Mouse (Mus musculus) liver, postnatal 0 days (tissue): ENCODE data around the gene Ccser1. TPM values are rescaled to one million over a fixed set of nuclear protein-coding genes. Genes with fewer than 3 reads are reported as not detected.

Source experiments
- ATAC-seq: fragments of 200-750 bp; cut with Nextera tagmentation; 2 replicates; pipeline ENCODE4 v1.8.0; 2017; ENCODE audit warnings: mild to moderate bottlenecking, moderate library complexity
- DNase-seq: peaks from one replicate; pipeline ENCODE4 v3.0.0-alpha.2; 2016
- H3K27ac ChIP-seq: fragments of 300-500 bp; sonication (generic); 2 replicates; pipeline ENCODE4 v1.5.1; 2014; ENCODE audit warnings: antibody characterized with exemption, moderate library complexity, mild to moderate bottlenecking, low read depth
- H3K27me3 ChIP-seq: fragments of 300-500 bp; sonication (generic); 2 replicates; pipeline ENCODE4 v1.6.1; 2014; ENCODE audit warnings: low read length, control low read depth, mixed read lengths; ENCODE audit not compliant: insufficient read depth
- H3K36me3 ChIP-seq: fragments of 300-500 bp; sonication (generic); replicated peaks from 2 replicates; pipeline ENCODE4 v1.6.1; 2014; ENCODE audit warnings: mild to moderate bottlenecking, control low read depth, low read length, moderate library complexity, mixed read lengths; ENCODE audit not compliant: insufficient read depth
- H3K4me1 ChIP-seq: fragments of 300-500 bp; sonication (generic); 2 replicates; pipeline ENCODE4 v1.6.1; 2014; ENCODE audit warnings: antibody characterized with exemption, mild to moderate bottlenecking, control low read depth; ENCODE audit not compliant: insufficient read depth
- H3K4me2 ChIP-seq: fragments of 300-500 bp; sonication (generic); 2 replicates; pipeline ENCODE4 v1.6.1; 2014; ENCODE audit warnings: low read depth, mild to moderate bottlenecking, low read length, moderate library complexity, mixed read lengths
- H3K4me3 ChIP-seq: fragments of 300-500 bp; sonication (generic); 2 replicates; pipeline ENCODE4 v1.5.1; 2014; ENCODE audit warnings: low read depth, low read length
- H3K9ac ChIP-seq: fragments of 300-500 bp; sonication (generic); replicated peaks from 2 replicates; pipeline ENCODE4 v1.6.1; 2014; ENCODE audit warnings: mild to moderate bottlenecking, moderate library complexity
- H3K9me3 ChIP-seq: fragments of 300-500 bp; sonication (generic); 2 replicates; pipeline ENCODE4 v1.6.1; 2016; ENCODE audit warnings: mild to moderate bottlenecking, control low read depth, low read length, mixed read lengths
- CTCF ChIP-seq: sonication (generic); IDR thresholded peaks from 2 replicates; pipeline ENCODE4 v1.5.1; 2016; ENCODE audit warnings: antibody characterized with exemption, low read depth
- EP300 ChIP-seq: IDR thresholded peaks from 2 replicates; pipeline ENCODE4 v1.6.1; 2016; ENCODE audit warnings: antibody characterized with exemption, low read depth, mild to moderate bottlenecking
- WGBS: fragments of 180-500 bp; shearing (Covaris S2); extraction: QIAGEN DNeasy Blood & Tissue Kit; methylation state at CpG from one replicate; pipeline ENCODE4 v1.1.7; 2014; ENCODE audit not compliant: insufficient replicate concordance; 5-methylcytosine and 5-hydroxymethylcytosine counted together
- polyA plus RNA-seq: library from polyadenylated mRNA; unstranded; fragments of >200 nt; fragmentation: Nextera tagmentation; extraction: Ambion mirVana; gene quantifications from 2 replicates; pipeline ENCODE4 v1.2.1, GENCODE M21; 2015

Ccser1 gene
- polyA plus RNA-seq, 1 experiment from 2014 or later: 0.18 TPM

GRCm38 (mm10) chr6:61363722-61364121 is 183.6 kb downstream of the Ccser1 start:
- no peak overlapping the region for H3K4me3 ChIP-seq
- ATAC-seq (no peak), DNase-seq (no peak)
- H3K4me2 ChIP-seq: no peak overlapping the region
- no peaks in the 10 kb centered on the region for H3K27me3 ChIP-seq
- 76% methylated on average over 5 of the region's 5 CpGs for WGBS
- H3K9me3 ChIP-seq: no peaks in the 10 kb centered on the region
- H3K27ac ChIP-seq: no peak overlapping the region
- TF ChIP-seq EP300: no peak
- TF ChIP-seq CTCF: no peak
- no peaks in the 10 kb centered on the region for H3K36me3 ChIP-seq
- H3K4me1 ChIP-seq: no peaks in the 10 kb centered on the region
- no peak overlapping the region for H3K9ac ChIP-seq

DNA sequence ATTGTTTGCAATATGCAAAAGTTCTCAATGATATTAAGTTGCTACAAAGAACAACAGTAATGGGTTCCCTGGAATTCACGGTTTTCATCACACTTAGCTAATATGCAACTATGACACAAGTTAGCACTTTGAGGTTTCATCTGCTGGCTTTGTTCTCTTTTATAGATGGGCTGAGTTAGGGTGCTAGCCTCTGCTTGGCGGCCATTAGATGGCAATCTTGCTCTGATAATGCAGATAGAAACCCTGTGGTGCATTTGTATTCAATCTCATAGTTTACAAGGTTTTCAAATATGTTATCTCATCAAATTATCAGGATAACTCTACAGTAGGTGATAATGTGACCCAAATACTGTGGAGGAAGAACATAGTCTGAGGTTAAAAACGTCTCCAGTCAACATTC is 202.4 kb downstream of the Ccser1 start:
- no peaks in the 10 kb centered on the region for H3K27me3 ChIP-seq
- no peak overlapping the region for H3K27ac ChIP-seq
- no peak for DNase-seq
- ATAC-seq: no peak
- TF ChIP-seq CTCF (0 out of 2 replicates have a peak, but pooled peaks have one; percentile 8), EP300 (no peak)
- no peaks in the 10 kb centered on the region for H3K36me3 ChIP-seq
- no peak overlapping the region for H3K4me2 ChIP-seq
- no peak overlapping the region for H3K9ac ChIP-seq
- H3K4me1 ChIP-seq: no peaks in the 10 kb centered on the region
- WGBS: 14% methylated on average over 3 of the region's 3 CpGs
- H3K4me3 ChIP-seq: no peak overlapping the region
- H3K9me3 ChIP-seq: no peaks in the 10 kb centered on the region

DNA sequence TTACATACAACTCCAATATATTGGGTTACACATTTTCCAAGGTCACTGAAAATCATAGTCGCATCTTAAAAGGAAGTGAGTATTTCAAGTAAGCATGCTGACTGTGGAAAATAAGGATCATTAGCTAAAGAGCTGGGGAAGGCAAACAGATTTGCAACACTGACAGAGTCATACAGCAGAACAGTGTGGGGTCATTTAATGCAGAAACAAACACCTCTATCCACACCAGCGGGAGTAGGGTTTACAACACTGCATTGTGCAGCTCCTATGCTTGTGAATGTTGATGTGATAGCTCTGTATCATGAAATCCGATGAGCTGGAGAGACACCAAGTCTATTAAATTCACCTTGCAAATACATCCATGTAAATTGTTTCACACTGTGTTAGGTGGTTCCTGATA is 202.9 kb downstream of the Ccser1 start:
- Histone ChIP-seq H3K27ac (no peak overlapping the region), H3K36me3 (no peaks in the 10 kb centered on the region), H3K9me3 (no peaks in the 10 kb centered on the region), H3K9ac (no peak overlapping the region), H3K4me2 (no peak overlapping the region), H3K4me1 (no peaks in the 10 kb centered on the region), H3K27me3 (no peaks in the 10 kb centered on the region), H3K4me3 (no peak overlapping the region)
- DNase-seq: no peak
- ATAC-seq: no peak
- TF ChIP-seq CTCF: no peak
- TF ChIP-seq EP300: no peak
- 41% methylated on average over 3 of the region's 3 CpGs for WGBS

DNA sequence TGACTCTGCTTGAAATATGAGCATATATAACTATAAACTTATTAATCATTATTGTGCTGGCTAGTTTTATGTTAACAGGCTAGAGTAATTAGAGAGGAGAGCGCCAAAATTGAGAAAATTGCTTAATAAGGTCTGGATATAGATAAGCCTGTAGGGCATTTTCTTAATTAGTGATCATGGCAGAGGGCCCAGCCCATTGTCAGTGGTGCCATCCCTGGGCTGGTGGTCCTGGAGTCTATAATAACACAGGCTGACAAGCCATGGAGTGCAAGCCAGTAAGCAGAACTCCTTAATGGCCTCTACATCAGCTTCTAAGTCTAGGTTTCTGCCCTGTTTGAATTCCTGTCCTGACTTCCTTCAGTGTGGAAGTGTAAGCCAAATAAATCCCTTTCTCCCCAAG is 206.9 kb downstream of the Ccser1 start:
- ATAC-seq (no peak), DNase-seq (no peak)
- Histone ChIP-seq H3K27me3 (no peaks in the 10 kb centered on the region), H3K36me3 (no peaks in the 10 kb centered on the region), H3K27ac (no peak overlapping the region), H3K9me3 (no peaks in the 10 kb centered on the region), H3K4me2 (no peak overlapping the region), H3K4me3 (no peak overlapping the region), H3K4me1 (no peaks in the 10 kb centered on the region), H3K9ac (no peak overlapping the region)
- TF ChIP-seq EP300 (no peak), CTCF (no peak)
- 72% methylated on average over 1 of the region's 1 CpGs for WGBS

- H3K4me2 ChIP-seq: no peak overlapping the region
- DNase-seq (no peak), ATAC-seq (no peak)
- no peak for TF ChIP-seq EP300
- TF ChIP-seq CTCF: no peak
- no peaks in the 10 kb centered on the region for H3K36me3 ChIP-seq
- 33% methylated on average over 2 of the region's 2 CpGs for WGBS
- no peak overlapping the region for H3K4me3 ChIP-seq
- H3K9me3 ChIP-seq: no peaks in the 10 kb centered on the region
- no peaks in the 10 kb centered on the region for H3K4me1 ChIP-seq
- H3K27me3 ChIP-seq: no peaks in the 10 kb centered on the region
- no peak overlapping the region for H3K27ac ChIP-seq
- H3K9ac ChIP-seq: no peak overlapping the region
Observed at GRCm38 (mm10) chr6:61427490-61427889, 247.4 kb downstream of the Ccser1 start.

- Histone ChIP-seq H3K36me3 (no peaks in the 10 kb centered on the region), H3K9me3 (no peaks in the 10 kb centered on the region), H3K27ac (no peak overlapping the region), H3K4me1 (no peaks in the 10 kb centered on the region), H3K4me3 (no peak overlapping the region), H3K27me3 (no peaks in the 10 kb centered on the region), H3K9ac (no peak overlapping the region), H3K4me2 (no peak overlapping the region)
- ATAC-seq (no peak), DNase-seq (no peak)
- WGBS: 22% methylated on average over 5 of the region's 5 CpGs
- TF ChIP-seq CTCF: no peak
- no peak for TF ChIP-seq EP300
Observed at GRCm38 (mm10) chr6:61430881-61431725, 251.0 kb downstream of the Ccser1 start.
